Mouse (Mus musculus): Measurements from ENCODE around the gene Ptpn3. TPM values are rescaled to one million over a fixed set of nuclear protein-coding genes. Genes with fewer than 3 reads are reported as not detected.
A peak's percentile ranks its signal among the peaks of the same experiment; 100 is the strongest.

Ptpn3 gene
- polyA plus RNA-seq, 1 experiment from 2014 or later = 2.7 TPM

GRCm38 (mm10) chr4:57168277-57168676 lies 133.4 kb downstream of the Ptpn3 start:
- Histone ChIP-seq H3K9ac (ENCODE audit: low read length) (no peak overlapping the region), H3K36me3 (ENCODE audit: control insufficient read depth, insufficient read depth, low read length) (no peaks in the 10 kb centered on the region), H3K4me3 (ENCODE audit: low read depth, low read length) (no peak overlapping the region), H3K4me1 (ENCODE audit: control insufficient read depth, insufficient read depth, low read length) (peaks cover under 1% of the 10 kb centered on the region; the same call in 1 of the 2 replicates), H3K27me3 (ENCODE audit: control insufficient read depth, insufficient read depth, low read length) (no peaks in the 10 kb centered on the region), H3K4me2 (ENCODE audit: low read depth) (no peak overlapping the region), H3K9me3 (ENCODE audit: control insufficient read depth, low read length) (no peaks in the 10 kb centered on the region), H3K27ac (ENCODE audit: low read depth, low read length) (no peak overlapping the region)
- DNase-seq (ENCODE audit: low spot score) = no peak
- no peak for ATAC-seq (ENCODE audit: insufficient read depth, low FRiP score, low TSS enrichment)
- WGBS = 80% methylated on average over 1 of the region's 1 CpGs

DNA sequence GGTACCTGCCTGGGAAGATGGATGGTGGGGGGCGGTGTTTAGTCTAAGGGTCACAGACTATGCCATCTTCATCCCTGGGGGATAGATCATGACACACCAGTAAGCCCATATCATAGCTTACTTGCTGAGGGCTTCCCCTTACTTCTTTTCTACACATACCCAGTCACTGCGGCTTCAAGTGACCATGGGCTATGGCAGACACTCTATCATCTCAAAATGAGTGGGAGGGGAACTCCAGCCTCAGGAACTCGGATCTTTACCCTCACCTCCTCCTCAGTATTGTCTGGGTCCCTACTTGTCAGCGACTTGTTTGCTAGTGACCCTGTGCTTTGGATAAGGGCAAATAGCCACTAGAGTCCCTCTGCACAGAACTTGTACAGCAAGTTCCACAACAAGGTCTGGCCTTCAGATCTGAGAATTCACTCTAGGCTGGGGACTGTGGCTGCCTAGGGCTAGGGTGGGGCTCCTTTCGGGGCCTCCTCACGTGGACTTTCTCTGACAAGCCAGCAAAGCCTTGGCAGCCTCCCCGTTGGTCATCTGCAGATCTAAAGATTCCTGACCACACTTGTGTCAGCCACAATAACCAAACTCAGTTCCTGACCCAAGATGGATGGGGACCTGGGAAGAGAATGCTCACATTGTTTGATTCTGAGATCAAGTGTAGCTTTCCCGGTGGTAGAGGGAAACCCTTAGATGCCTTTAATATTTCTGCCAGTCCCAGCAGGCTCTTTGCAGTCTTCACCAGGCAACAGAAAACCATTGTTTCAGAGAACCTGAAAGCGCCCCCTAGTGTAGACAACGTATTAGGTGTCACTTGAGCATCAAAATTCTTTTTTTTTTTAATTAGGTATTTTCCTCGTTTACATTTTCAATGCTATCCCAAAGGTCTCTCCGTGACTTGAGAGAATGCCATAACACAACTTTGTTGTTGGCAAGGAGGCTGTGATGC lies 134.4 kb downstream of the Ptpn3 start:
- H3K36me3 ChIP-seq (ENCODE audit: control insufficient read depth, insufficient read depth, low read length) = no peaks in the 10 kb centered on the region
- H3K27ac ChIP-seq (ENCODE audit: low read depth, low read length) = no peak overlapping the region
- ATAC-seq (ENCODE audit: insufficient read depth, low FRiP score, low TSS enrichment) (no peak), DNase-seq (ENCODE audit: low spot score) (no peak)
- H3K4me2 ChIP-seq (ENCODE audit: low read depth) = no peak overlapping the region
- no peaks in the 10 kb centered on the region for H3K9me3 ChIP-seq (ENCODE audit: control insufficient read depth, low read length)
- 55% methylated on average over 12 of the region's 12 CpGs for WGBS
- H3K27me3 ChIP-seq (ENCODE audit: control insufficient read depth, insufficient read depth, low read length) = no peaks in the 10 kb centered on the region
- H3K4me1 ChIP-seq (ENCODE audit: control insufficient read depth, insufficient read depth, low read length) = peaks cover 4% of the 10 kb centered on the region; the same call in 1 of the 2 replicates
- H3K9ac ChIP-seq (ENCODE audit: low read length) = no peak overlapping the region
- H3K4me3 ChIP-seq (ENCODE audit: low read depth, low read length) = no peak overlapping the region

DNA sequence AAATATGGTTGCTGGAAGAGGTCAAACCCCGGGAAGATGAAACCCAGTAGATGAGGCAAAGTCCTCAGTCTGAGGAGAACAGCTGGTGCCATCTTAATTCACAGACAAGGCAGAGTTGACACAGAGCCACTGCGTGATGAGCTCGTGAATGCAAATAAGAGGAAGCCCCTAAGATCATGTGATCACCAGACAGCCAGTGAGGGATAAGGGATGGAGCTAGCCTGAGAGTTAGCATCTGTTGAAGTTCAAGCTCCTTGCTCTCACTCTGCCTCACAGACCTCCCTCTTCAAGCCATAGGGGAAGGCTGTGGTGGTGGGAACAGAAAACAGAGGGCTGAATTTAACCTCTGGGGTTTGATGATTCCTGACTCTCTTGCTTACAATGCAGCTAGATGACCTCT lies 136.0 kb downstream of the Ptpn3 start:
- Histone ChIP-seq H3K9me3 (ENCODE audit: control insufficient read depth, low read length) (no peaks in the 10 kb centered on the region), H3K4me2 (ENCODE audit: low read depth) (no peak overlapping the region), H3K27me3 (ENCODE audit: control insufficient read depth, insufficient read depth, low read length) (no peaks in the 10 kb centered on the region), H3K36me3 (ENCODE audit: control insufficient read depth, insufficient read depth, low read length) (no peaks in the 10 kb centered on the region), H3K4me1 (ENCODE audit: control insufficient read depth, insufficient read depth, low read length) (peaks cover 4% of the 10 kb centered on the region; the same call in 1 of the 2 replicates), H3K9ac (ENCODE audit: low read length) (no peak overlapping the region), H3K27ac (ENCODE audit: low read depth, low read length) (no peak overlapping the region), H3K4me3 (ENCODE audit: low read depth, low read length) (no peak overlapping the region)
- no peak for ATAC-seq (ENCODE audit: insufficient read depth, low FRiP score, low TSS enrichment)
- WGBS = 55% methylated on average over 3 of the region's 3 CpGs
- DNase-seq (ENCODE audit: low spot score) = no peak

- Histone ChIP-seq H3K27ac (ENCODE audit: low read depth, low read length) (no peak overlapping the region), H3K4me1 (ENCODE audit: control insufficient read depth, insufficient read depth, low read length) (peaks cover 4% of the 10 kb centered on the region; the same call in 1 of the 2 replicates), H3K27me3 (ENCODE audit: control insufficient read depth, insufficient read depth, low read length) (no peaks in the 10 kb centered on the region), H3K4me3 (ENCODE audit: low read depth, low read length) (no peak overlapping the region), H3K4me2 (ENCODE audit: low read depth) (no peak overlapping the region), H3K9ac (ENCODE audit: low read length) (no peak overlapping the region), H3K9me3 (ENCODE audit: control insufficient read depth, low read length) (no peaks in the 10 kb centered on the region), H3K36me3 (ENCODE audit: control insufficient read depth, insufficient read depth, low read length) (no peaks in the 10 kb centered on the region)
- 87% methylated on average over 9 of the region's 9 CpGs for WGBS
- no peak for ATAC-seq (ENCODE audit: insufficient read depth, low FRiP score, low TSS enrichment)
- no peak for DNase-seq (ENCODE audit: low spot score)
These were observed 136.9 kb downstream of the Ptpn3 start for GRCm38 (mm10) chr4:57164578-57165210.

- Histone ChIP-seq H3K4me1 (ENCODE audit: control insufficient read depth, insufficient read depth, low read length) (peaks cover 4% of the 10 kb centered on the region; the same call in 1 of the 2 replicates), H3K9me3 (ENCODE audit: control insufficient read depth, low read length) (no peaks in the 10 kb centered on the region), H3K36me3 (ENCODE audit: control insufficient read depth, insufficient read depth, low read length) (no peaks in the 10 kb centered on the region), H3K27me3 (ENCODE audit: control insufficient read depth, insufficient read depth, low read length) (no peaks in the 10 kb centered on the region), H3K9ac (ENCODE audit: low read length) (no peak overlapping the region), H3K4me2 (ENCODE audit: low read depth) (no peak overlapping the region), H3K27ac (ENCODE audit: low read depth, low read length) (no peak overlapping the region), H3K4me3 (ENCODE audit: low read depth, low read length) (no peak overlapping the region)
- ATAC-seq (ENCODE audit: insufficient read depth, low FRiP score, low TSS enrichment) (no peak), DNase-seq (ENCODE audit: low spot score) (no peak)
- WGBS = 33% methylated on average over 10 of the region's 10 CpGs
These were observed 138.6 kb downstream of the Ptpn3 start for GRCm38 (mm10) chr4:57162789-57163722.

- Histone ChIP-seq H3K9me3 (ENCODE audit: control insufficient read depth, low read length) (no peaks in the 10 kb centered on the region), H3K27me3 (ENCODE audit: control insufficient read depth, insufficient read depth, low read length) (no peaks in the 10 kb centered on the region), H3K4me2 (ENCODE audit: low read depth) (no peak overlapping the region), H3K4me1 (ENCODE audit: control insufficient read depth, insufficient read depth, low read length) (peaks cover 4% of the 10 kb centered on the region; the same call in 1 of the 2 replicates), H3K36me3 (ENCODE audit: control insufficient read depth, insufficient read depth, low read length) (no peaks in the 10 kb centered on the region), H3K4me3 (ENCODE audit: low read depth, low read length) (no peak overlapping the region), H3K9ac (ENCODE audit: low read length) (no peak overlapping the region), H3K27ac (ENCODE audit: low read depth, low read length) (no peak overlapping the region)
- DNase-seq (ENCODE audit: low spot score) (no peak), ATAC-seq (ENCODE audit: insufficient read depth, low FRiP score, low TSS enrichment) (no peak)
- 81% methylated on average over 7 of the region's 7 CpGs for WGBS
These were observed 141.1 kb downstream of the Ptpn3 start for GRCm38 (mm10) chr4:57160571-57160970.

DNA sequence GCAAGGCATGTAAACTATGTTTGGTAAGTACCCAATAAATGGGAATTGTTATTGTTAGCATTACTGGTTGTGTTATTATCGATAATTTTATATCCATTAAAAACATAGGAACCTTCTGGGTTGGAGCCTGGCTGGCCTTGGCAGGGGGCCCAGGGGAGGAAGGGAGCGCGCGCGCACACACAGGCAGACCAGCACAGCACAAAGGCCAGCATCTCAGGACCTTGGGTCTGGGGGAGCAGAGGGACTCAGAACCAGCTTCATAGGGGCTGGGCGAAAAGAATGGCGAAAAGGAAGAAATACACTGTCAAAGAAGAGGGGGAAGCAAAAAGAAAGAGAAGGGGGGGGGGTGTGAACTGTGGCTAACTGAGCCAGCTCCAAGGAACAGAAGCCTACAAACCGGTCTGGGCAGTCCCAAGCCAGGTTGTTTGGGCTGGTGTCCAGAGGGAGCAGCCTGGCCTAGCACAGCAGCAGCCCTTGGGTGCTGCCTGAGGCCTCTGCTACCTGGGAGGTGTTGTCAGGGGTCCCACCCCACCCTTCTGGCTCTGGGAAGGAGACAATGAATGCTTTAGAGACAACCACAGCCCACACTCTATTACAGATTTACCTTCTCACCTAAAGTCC lies 145.0 kb downstream of the Ptpn3 start:
- Histone ChIP-seq H3K4me1 (ENCODE audit: control insufficient read depth, insufficient read depth, low read length) (peaks cover 9% of the 10 kb centered on the region), H3K4me2 (ENCODE audit: low read depth) (no peak overlapping the region), H3K27me3 (ENCODE audit: control insufficient read depth, insufficient read depth, low read length) (no peaks in the 10 kb centered on the region), H3K9ac (ENCODE audit: low read length) (no peak overlapping the region), H3K4me3 (ENCODE audit: low read depth, low read length) (no peak overlapping the region), H3K9me3 (ENCODE audit: control insufficient read depth, low read length) (no peaks in the 10 kb centered on the region), H3K27ac (ENCODE audit: low read depth, low read length) (no peak overlapping the region), H3K36me3 (ENCODE audit: control insufficient read depth, insufficient read depth, low read length) (no peaks in the 10 kb centered on the region)
- no peak for DNase-seq (ENCODE audit: low spot score)
- 83% methylated on average over 8 of the region's 8 CpGs for whole genome bisulfite sequencing
- no peak for ATAC-seq (ENCODE audit: insufficient read depth, low FRiP score, low TSS enrichment)

GRCm38 (mm10) chr4:57153838-57154237 lies 147.8 kb downstream of the Ptpn3 start:
- DNase-seq (ENCODE audit: low spot score) = no peak
- no peak for ATAC-seq (ENCODE audit: insufficient read depth, low FRiP score, low TSS enrichment)

More at GRCm38 (mm10) chr4:57153838-57154237, 147.8 kb downstream of the Ptpn3 start:
- H3K4me2 ChIP-seq (ENCODE audit: low read depth) = no peak overlapping the region
- peak overlapping the region; percentile 44 for H3K9ac ChIP-seq (ENCODE audit: low read length)
- WGBS = 42% methylated on average over 8 of the region's 8 CpGs
- H3K9me3 ChIP-seq (ENCODE audit: control insufficient read depth, low read length) = no peaks in the 10 kb centered on the region
- H3K4me1 ChIP-seq (ENCODE audit: control insufficient read depth, insufficient read depth, low read length) = peaks cover 9% of the 10 kb centered on the region
- no peak overlapping the region for H3K27ac ChIP-seq (ENCODE audit: low read depth, low read length)
- no peaks in the 10 kb centered on the region for H3K27me3 ChIP-seq (ENCODE audit: control insufficient read depth, insufficient read depth, low read length)
- H3K4me3 ChIP-seq (ENCODE audit: low read depth, low read length) = no peak overlapping the region
- no peaks in the 10 kb centered on the region for H3K36me3 ChIP-seq (ENCODE audit: control insufficient read depth, insufficient read depth, low read length)

Data from neural tube, embryonic 11.5 days (tissue).